Mouse (Mus musculus): ENCODE measurements around the gene Maea. TPM values are rescaled to one million over a fixed set of nuclear protein-coding genes. Genes with fewer than 3 reads are reported as not detected.
"Not testable (repeated sequence)": the region's sequence is repeated elsewhere in the genome, so short reads cannot be mapped to it uniquely, and the experiment has no call there.

Maea gene
- polyA plus RNA-seq, 1 experiment = 119 TPM

DNA sequence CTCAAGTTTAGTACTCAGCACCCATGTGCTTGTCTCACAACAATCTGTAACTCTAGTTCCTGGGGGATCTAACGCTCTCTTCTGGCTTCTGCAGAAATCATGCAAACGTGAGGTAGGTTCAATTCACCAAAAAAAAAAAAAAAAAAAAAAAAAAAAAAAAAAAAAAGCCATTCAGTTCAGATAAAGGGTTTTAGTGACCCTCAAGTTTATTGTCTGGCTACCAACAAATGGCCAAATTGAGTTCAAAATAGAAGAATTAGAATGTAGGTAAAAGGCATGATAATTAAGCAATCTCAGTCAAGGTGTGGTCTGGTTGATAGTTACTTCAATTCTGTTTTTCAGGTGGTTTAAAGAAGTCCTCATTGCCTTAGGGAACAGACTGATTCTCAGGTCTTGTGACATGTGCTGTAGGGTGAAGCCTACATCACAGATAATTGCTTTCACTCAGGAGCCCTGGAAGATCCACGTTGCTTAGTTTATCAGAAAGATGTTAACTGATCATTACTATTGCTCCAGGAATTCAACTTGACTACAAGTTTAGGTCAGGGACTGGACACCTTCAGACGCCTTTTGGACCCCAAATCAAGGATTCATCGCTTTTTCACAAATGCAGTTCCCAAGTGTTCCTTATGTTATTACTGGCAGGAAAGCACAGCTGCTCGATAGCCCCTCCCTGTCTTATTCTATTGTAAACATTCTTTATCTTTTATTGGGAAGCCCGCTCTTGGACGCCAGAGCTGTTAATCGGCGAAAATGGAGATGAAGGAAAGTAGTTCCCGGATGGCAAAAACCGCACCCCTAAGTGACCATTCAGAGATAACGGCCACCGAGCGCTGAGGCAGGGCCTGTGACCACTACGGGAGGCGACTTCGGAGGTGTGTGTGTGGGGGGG is 682 bp upstream of the Maea start:
- TF ChIP-seq CTCF (IDR thresholded peaks at IDR 0.05; ENCODE audit: extremely low read depth, insufficient read length, insufficient replicate concordance, low read depth, low read length) (no peak), POLR2A (IDR thresholded peaks at IDR 0.05; ENCODE audit: low read depth, low read length) (no peak)
- no peaks in the 10 kb centered on the region for H3K27me3 ChIP-seq (ENCODE audit: control insufficient read depth, insufficient read depth, low read length)
- peak overlapping the region; percentile 77 for H3K4me3 ChIP-seq (ENCODE audit: low read depth, low read length)
- 15% methylated on average over 18 of the region's 18 CpGs for WGBS
- 0 out of 2 replicates have a peak, but pooled peaks cover 2% of the 10 kb centered on the region for H3K36me3 ChIP-seq (ENCODE audit: control insufficient read depth, insufficient read depth, low read length)
- H3K4me1 ChIP-seq (ENCODE audit: control insufficient read depth, insufficient read depth, insufficient read length, low read length) = peaks cover 12% of the 10 kb centered on the region; the same call in 1 of the 2 replicates
- peak overlapping the region; percentile 76 for H3K27ac ChIP-seq (ENCODE audit: insufficient read depth, low read depth, low read length)

DNA sequence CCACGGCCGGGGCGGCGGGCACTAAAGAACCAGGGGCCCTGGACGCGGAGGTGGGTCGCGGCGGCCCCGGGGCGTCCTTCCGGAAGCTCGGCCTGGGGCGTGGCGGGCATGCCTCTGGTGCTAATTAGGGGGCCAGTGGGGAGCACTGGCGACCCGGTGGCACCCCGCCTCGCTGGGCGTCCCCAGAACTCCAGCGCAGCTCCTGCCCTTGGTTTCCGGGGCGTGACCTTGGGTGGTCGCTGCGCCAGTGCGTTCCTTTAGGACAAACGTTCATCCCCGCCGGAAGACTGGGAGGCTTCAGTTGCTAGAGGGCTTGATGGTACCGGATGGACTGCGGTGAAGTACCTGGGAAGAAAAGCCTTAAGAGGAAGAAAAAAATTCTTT is 660 bp downstream of the Maea start:
- 0 out of 2 replicates have a peak, but pooled peaks cover 2% of the 10 kb centered on the region for H3K36me3 ChIP-seq (ENCODE audit: control insufficient read depth, insufficient read depth, low read length)
- no peaks in the 10 kb centered on the region for H3K27me3 ChIP-seq (ENCODE audit: control insufficient read depth, insufficient read depth, low read length)
- under 1% methylated on average over 31 of the region's 31 CpGs for WGBS
- no peak for TF ChIP-seq POLR2A (IDR thresholded peaks at IDR 0.05; ENCODE audit: low read depth, low read length)
- peak overlapping the region; percentile 29 for H3K27ac ChIP-seq (ENCODE audit: insufficient read depth, low read depth, low read length)
- H3K4me3 ChIP-seq (ENCODE audit: low read depth, low read length) = peak overlapping the region; percentile 94
- peaks cover 12% of the 10 kb centered on the region; the same call in 1 of the 2 replicates for H3K4me1 ChIP-seq (ENCODE audit: control insufficient read depth, insufficient read depth, insufficient read length, low read length)

DNA sequence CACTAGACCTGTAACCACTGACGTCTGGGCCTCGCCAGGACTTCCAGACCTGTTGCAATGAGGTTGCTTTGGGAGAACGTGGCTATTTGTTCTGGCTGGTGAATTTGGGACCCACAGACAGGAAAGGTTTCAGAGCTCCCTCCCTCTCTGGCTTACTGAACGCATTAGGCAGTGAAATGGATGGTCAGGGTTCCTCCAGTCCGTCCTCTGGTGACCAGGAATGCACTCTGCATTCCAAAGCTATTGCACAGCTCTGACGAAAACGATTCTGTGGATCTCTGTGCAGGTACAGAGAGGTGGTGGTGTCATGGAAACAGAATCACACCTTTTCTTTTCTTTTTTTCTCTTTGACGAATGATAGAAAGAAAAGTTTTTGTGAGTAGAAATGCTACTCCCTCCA is 1.9 kb downstream of the Maea start:
- Histone ChIP-seq H3K27me3 (ENCODE audit: control insufficient read depth, insufficient read depth, low read length) (no peaks in the 10 kb centered on the region), H3K36me3 (ENCODE audit: control insufficient read depth, insufficient read depth, low read length) (0 out of 2 replicates have a peak, but pooled peaks cover 2% of the 10 kb centered on the region), H3K4me3 (ENCODE audit: low read depth, low read length) (no peak overlapping the region), H3K4me1 (ENCODE audit: control insufficient read depth, insufficient read depth, insufficient read length, low read length) (peaks cover 12% of the 10 kb centered on the region; the same call in 1 of the 2 replicates), H3K27ac (ENCODE audit: insufficient read depth, low read depth, low read length) (no peak overlapping the region)
- WGBS = 63% methylated on average over 8 of the region's 8 CpGs
- TF ChIP-seq CTCF (IDR thresholded peaks at IDR 0.05; ENCODE audit: extremely low read depth, insufficient read length, insufficient replicate concordance, low read depth, low read length) (no peak), POLR2A (IDR thresholded peaks at IDR 0.05; ENCODE audit: low read depth, low read length) (no peak)

DNA sequence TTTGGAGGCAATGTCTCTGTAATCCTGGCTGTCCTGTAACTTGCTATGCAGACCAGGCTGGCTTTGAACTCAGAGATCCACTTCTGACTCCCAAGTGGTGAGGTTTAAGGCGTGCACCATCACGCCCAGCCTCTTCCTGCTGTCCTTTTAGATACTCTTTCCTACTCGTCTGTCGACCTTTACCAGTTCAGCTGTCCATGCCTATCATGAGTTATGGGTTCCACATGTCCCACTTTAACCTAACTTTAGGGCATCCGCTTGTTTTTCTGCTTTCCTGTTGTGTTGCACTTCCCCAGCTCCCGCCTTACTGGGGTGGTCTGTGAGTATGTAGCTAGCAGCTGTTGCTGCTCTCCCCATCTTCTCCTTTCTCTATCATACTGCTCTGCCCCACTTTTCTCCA is 5.9 kb downstream of the Maea start:
- TF ChIP-seq POLR2A (IDR thresholded peaks at IDR 0.05; ENCODE audit: low read depth, low read length) (no peak), CTCF (IDR thresholded peaks at IDR 0.05; ENCODE audit: extremely low read depth, insufficient read length, insufficient replicate concordance, low read depth, low read length) (no peak)
- Histone ChIP-seq H3K4me3 (ENCODE audit: low read depth, low read length) (no peak overlapping the region), H3K27me3 (ENCODE audit: control insufficient read depth, insufficient read depth, low read length) (no peaks in the 10 kb centered on the region), H3K4me1 (ENCODE audit: control insufficient read depth, insufficient read depth, insufficient read length, low read length) (peaks cover 20% of the 10 kb centered on the region; the same call in 1 of the 2 replicates), H3K27ac (ENCODE audit: insufficient read depth, low read depth, low read length) (no peak overlapping the region), H3K36me3 (ENCODE audit: control insufficient read depth, insufficient read depth, low read length) (0 out of 2 replicates have a peak, but pooled peaks cover 2% of the 10 kb centered on the region)
- 83% methylated on average over 6 of the region's 6 CpGs for WGBS

DNA sequence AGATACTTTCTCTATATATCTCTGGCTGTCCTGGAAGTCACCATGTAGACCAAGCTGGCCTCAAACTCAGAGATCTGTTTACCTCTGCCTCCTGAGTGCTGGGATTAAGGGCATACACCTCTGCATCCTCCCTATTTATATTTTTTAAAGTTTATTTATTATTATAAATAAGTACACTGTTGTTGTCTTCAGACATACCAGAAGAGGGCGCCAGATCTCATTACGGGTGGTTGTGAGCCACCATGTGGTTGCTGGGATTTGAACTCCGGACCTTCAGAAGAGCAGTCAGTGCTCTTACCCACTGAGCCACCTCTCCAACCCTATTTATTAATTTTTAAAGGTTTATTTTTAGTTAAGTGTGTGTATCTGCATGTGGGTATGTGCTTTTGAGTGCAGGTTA is 6.9 kb downstream of the Maea start:
- not testable (repeated sequence) for H3K4me3 ChIP-seq (ENCODE audit: low read depth, low read length); H3K27me3 ChIP-seq (ENCODE audit: control insufficient read depth, insufficient read depth, low read length); H3K27ac ChIP-seq (ENCODE audit: insufficient read depth, low read depth, low read length); H3K36me3 ChIP-seq (ENCODE audit: control insufficient read depth, insufficient read depth, low read length)
- H3K4me1 ChIP-seq (ENCODE audit: control insufficient read depth, insufficient read depth, insufficient read length, low read length) = peaks cover 15% of the 10 kb centered on the region; the same call in 1 of the 2 replicates
- WGBS = 66% methylated on average over 3 of the region's 3 CpGs

DNA sequence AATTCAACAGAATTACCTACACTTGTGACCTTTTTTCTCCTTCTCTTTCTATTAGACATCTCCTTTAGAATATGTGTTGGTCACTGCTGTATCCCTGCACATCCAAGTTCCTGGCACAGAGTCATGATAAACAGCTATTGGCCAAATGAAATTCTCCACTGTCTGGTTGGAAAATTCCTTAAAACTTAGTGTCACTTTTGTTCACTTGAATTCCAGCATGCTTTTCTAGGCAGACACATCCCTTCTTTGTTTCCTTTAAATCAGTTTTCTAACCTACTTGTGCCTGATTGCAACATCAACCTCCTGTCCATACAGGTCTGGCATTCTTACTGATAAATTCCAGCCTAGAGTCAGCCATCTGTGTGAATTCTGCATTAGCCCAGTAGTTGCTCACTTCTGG is 7.5 kb downstream of the Maea start:
- Histone ChIP-seq H3K27ac (ENCODE audit: insufficient read depth, low read depth, low read length) (no peak overlapping the region), H3K36me3 (ENCODE audit: control insufficient read depth, insufficient read depth, low read length) (0 out of 2 replicates have a peak, but pooled peaks cover 2% of the 10 kb centered on the region), H3K27me3 (ENCODE audit: control insufficient read depth, insufficient read depth, low read length) (no peaks in the 10 kb centered on the region), H3K4me1 (ENCODE audit: control insufficient read depth, insufficient read depth, insufficient read length, low read length) (peaks cover 15% of the 10 kb centered on the region), H3K4me3 (ENCODE audit: low read depth, low read length) (no peak overlapping the region)
- TF ChIP-seq POLR2A (IDR thresholded peaks at IDR 0.05; ENCODE audit: low read depth, low read length) (no peak), CTCF (IDR thresholded peaks at IDR 0.05; ENCODE audit: extremely low read depth, insufficient read length, insufficient replicate concordance, low read depth, low read length) (no peak)

DNA sequence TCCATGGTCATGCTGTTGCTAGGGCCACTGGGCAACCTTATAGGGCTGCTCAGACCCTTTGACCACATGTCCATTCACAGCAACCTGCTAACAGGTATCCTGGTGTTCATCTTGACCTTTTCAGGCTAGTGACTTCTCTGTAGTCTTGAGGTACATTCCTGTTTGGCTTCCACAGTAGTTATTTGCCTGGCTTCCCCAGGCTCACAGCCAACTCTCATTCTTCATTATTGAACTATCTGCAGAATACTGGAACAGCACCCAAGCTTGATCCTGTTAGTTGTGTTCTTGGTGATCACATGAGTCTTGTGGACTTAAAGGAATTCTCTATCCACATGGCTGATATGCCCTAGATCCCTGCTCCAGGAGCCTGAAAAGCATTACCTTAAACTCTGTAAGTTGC is 8.3 kb downstream of the Maea start:
- H3K4me1 ChIP-seq (ENCODE audit: control insufficient read depth, insufficient read depth, insufficient read length, low read length) = peaks cover 16% of the 10 kb centered on the region

More for the DNA sequence above, 8.3 kb downstream of the Maea start:
- H3K4me3 ChIP-seq (ENCODE audit: low read depth, low read length) = no peak overlapping the region
- H3K27me3 ChIP-seq (ENCODE audit: control insufficient read depth, insufficient read depth, low read length) = no peaks in the 10 kb centered on the region
- 0 out of 2 replicates have a peak, but pooled peaks cover 2% of the 10 kb centered on the region for H3K36me3 ChIP-seq (ENCODE audit: control insufficient read depth, insufficient read depth, low read length)
- TF ChIP-seq POLR2A (IDR thresholded peaks at IDR 0.05; ENCODE audit: low read depth, low read length) = no peak
- H3K27ac ChIP-seq (ENCODE audit: insufficient read depth, low read depth, low read length) = no peak overlapping the region
